Mouse (Mus musculus): ENCODE measurements around the gene Arhgef10l.

DNA sequence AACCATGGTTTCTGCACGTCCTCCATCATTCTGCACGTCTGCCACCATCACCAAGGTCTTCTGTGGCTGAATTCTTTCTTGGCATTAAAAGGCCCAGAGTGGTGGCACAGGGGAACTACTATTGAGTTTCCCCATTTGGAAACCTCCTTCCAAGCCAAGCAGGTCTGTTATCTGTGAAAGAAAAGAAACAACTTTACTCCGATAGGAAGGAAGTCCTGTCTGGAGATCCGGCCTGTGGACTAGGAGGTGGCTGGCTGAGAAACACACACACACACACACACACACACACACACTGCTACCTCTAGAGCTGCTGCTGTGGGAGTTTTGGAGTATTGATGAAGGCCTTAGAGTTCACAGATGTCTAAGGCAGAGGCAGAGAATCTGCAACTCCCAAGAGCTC lies 27.7 kb upstream of the Arhgef10l start:
- TF ChIP-seq USF1 (IDR thresholded peaks at IDR 0.05; ENCODE audit: low read depth), result no peak
- TF ChIP-seq CEBPB (IDR thresholded peaks at IDR 0.05; ENCODE audit: insufficient read depth, poor library complexity, severe bottlenecking), result no peak
- TF ChIP-seq POLR2A (IDR thresholded peaks at IDR 0.05; ENCODE audit: insufficient read length, low read depth), result no peak
- no peak for TF ChIP-seq E2F4 (IDR thresholded peaks at IDR 0.05; ENCODE audit: insufficient read depth)
